Mouse (Mus musculus) ovary, adult 18-20 months (tissue): ENCODE results near the gene Ssty2.
"Not testable (repeated sequence)": the region's sequence is repeated elsewhere in the genome, so short reads cannot be mapped to it uniquely, and the experiment has no call there.

Source experiments
- DNase-seq: peaks from one replicate; pipeline ENCODE4 v3.0.0; 2022; ENCODE audit warnings: low spot score, mixed read lengths

Ssty2 gene

GRCm38 (mm10) chrY:67047972-67048371, at the start of gene Ssty2:
TSS of gene Ssty2 (minus strand) at chrY:67048072.
- DNase-seq = not testable (repeated sequence)
